Mouse (Mus musculus) adrenal gland, postnatal 10 days (tissue): ENCODE results near the gene Pla2g15. TPM values are rescaled to one million over a fixed set of nuclear protein-coding genes. Genes with fewer than 3 reads are reported as not detected.

Source experiments
- DNase-seq: peaks from one replicate; pipeline ENCODE4 v3.0.0; 2021; ENCODE audit warnings: mixed read lengths
- total RNA-seq, 2 experiments: library from RNA; stranded (reverse); gene quantifications; 2 replicates each; pipeline ENCODE4 v1.2.3; 2021

Pla2g15 gene
- total RNA-seq, 2 experiments from 2014 or later, result 17.6 to 21.4 TPM

- no peak for DNase-seq
Measured at GRCm38 (mm10) chr8:106134751-106135571, 15.2 kb upstream of the Pla2g15 start.

DNA sequence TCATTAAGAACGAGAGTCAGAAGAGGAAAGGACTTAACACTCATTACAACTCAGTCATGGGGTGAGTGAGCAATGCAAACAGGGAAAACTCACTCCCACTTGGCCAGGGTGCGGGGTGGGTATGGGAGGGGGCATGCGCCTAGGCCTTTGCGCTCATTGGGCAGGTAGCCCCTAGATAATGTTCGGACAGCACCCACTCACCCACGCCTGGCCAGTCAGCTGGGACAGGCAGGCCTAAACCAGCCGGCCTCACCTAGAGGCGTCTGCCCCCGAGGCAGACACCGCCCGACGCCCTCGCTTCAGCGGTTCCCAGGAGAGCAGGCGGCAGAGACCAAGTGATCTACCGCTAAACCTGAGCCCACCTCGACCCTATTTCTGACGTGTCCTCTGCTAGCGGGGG, 14.5 kb upstream of the Pla2g15 start:
- DNase-seq, result no peak

DNA sequence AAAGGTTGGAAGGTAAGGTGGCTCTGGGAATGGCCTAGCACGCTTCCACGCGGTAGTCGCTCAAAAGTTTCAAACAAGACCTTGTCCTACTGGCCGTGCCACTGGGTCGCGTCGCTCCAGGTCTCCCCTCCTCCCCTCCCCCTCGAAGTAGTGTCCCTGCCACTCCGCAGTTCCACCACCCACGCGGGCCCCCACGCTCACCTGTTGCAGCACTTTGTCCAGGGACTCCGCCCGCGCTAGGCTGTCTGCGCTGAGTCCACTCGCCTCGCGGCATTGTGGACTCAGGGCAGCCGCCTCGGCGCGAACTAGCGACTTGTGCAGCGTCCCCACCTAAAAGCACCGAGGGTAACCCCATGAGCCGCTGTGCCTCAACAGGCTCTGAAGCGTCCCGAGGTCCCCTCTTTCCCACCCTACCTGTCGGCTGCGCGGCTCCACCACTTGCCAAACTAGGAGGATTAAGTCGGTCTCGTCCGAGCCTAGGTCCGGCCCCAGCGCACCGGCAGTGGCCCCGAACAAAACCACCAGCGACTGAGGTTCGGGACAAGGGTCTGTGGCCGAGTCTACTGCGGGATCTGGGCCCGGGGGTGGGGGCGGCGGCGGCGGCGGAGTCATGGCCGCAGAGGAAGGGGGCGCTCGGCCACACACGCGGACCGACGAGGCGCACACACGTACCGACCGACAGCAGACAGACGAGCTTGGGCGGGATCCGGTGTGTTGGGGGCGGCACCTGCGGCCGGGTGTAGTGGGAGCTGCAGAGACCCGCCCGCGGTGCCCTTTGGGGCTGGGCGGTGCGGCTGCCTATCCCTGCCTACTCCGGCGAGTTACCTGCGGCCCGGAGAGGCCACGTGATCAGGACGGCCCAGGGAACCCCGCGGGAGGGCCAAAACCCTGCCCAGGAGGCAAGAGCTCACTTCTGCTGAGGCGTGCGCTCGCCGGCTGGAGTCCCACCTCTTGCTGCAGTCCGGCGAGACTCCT, 13.8 kb upstream of the Pla2g15 start, which contains the start of gene Esrp2:
Esrp2 (minus strand) TSS at position 819 of the 975 bp plus-strand sequence.
- peak; percentile 79 for DNase-seq

DNA sequence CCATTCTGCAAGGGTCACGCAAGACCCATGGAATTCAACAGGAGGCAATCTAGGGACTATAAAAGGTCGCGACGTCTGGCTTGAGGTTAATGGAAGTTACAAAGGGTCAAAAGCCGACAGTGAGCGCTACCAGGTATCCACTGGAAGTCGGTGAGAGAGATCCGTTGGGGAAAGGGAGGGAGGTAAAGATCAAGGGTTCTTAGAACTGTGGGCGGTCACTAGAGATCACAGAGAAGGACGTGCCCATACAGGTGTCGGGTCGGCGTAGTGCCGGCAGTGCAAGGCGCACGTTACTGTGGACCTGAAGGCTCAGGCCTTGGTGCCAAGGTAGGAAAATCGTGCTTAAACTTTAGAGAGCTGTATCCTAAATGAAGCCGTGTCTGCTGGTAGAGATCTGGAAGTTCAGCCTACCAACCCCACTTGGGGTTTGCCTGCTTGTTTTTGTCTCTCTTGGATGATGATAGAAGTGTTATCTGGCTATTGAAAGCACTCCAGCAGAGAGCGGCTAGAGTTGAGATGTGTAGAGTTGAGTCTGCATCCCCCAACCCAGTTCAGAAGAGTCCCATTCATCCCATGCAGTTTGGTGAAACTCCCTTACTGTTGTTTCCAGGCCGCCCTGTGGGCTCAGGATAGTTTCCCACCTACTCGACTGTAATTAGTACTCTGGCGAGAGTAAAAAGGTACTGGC, 12.8 kb upstream of the Pla2g15 start:
- DNase-seq, result no peak

- DNase-seq, result peak; percentile 84
Measured at GRCm38 (mm10) chr8:106137906-106138477, 12.2 kb upstream of the Pla2g15 start.

DNA sequence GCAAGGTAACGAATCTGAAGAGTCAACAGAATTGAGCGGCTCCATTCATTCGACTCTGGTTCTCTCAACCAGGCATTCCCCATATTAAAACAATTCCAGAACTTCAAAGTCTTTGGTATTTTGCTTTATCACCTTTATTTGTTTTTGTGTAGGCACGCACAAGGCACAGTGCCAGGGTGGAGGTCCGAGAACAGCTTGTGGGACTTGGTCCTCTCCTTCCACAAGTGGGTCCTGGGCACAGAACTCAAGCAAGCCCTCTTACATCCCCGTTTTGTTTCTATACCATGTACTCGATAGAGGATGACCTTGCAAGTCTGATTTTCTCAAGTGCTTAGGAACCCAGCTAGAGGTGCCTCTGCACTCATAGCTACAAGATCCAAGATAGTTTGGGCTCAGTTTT, 11.6 kb upstream of the Pla2g15 start:
- no peak for DNase-seq

GRCm38 (mm10) chr8:106140191-106140590, 10.0 kb upstream of the Pla2g15 start:
- no peak for DNase-seq

DNA sequence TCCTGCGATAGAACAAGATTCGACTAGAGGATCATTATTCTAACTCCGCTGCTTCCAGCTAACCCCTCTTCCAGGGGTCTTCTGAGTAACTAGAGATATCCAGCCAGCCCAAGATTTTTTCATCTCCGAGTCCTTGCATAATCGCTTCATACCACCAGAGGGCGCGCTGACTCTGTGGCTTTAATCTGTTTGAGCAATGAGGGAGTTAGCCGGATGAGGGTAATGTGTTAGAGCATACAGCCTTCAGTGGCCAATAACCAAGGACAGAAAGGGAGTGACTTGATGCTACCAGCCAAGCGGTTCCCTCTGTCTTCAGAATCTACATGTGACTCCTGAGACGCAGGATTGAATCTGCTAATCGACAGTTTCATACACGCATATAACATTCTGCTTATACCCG, 9.4 kb upstream of the Pla2g15 start:
- DNase-seq, result peak; percentile 90

DNA sequence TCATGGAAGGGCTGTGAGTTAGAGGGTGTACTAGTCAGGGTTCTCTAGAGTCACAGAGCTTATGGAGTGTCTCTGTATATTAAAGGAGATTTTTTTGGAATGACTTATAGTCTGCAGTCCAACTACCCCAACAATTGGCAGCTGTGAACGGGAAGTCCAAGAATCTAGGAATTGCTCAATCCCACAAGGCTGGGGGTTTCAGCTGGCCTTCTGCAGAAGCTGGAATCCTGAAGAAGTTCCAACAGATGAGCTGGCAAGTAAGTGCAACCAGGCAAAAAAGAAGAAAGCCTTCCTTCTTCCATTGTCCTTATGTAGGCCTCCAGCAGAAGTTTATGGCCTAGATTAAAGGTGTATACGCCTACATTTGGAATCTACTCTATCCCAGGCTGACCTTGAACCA, 4.9 kb upstream of the Pla2g15 start:
- no peak for DNase-seq

DNA sequence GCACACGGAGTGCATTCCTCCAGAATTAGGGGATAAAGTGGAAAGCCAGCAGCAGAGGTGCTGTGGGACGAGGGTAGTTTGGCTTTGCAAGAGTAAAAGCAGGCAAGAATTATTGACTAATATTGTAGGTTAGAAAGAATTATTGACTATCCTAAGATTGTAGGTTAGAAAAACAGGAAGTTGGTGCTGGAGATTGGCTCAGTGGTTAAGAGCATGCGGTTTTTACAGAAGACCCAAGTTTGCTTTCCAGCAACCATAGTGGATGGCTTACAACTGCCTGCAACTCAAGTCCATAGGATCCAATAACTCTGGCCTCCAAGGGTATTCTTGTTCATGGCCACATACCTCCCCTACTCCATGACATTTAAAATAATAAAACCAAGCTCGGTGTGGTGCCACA, 4.2 kb upstream of the Pla2g15 start:
- no peak for DNase-seq

DNA sequence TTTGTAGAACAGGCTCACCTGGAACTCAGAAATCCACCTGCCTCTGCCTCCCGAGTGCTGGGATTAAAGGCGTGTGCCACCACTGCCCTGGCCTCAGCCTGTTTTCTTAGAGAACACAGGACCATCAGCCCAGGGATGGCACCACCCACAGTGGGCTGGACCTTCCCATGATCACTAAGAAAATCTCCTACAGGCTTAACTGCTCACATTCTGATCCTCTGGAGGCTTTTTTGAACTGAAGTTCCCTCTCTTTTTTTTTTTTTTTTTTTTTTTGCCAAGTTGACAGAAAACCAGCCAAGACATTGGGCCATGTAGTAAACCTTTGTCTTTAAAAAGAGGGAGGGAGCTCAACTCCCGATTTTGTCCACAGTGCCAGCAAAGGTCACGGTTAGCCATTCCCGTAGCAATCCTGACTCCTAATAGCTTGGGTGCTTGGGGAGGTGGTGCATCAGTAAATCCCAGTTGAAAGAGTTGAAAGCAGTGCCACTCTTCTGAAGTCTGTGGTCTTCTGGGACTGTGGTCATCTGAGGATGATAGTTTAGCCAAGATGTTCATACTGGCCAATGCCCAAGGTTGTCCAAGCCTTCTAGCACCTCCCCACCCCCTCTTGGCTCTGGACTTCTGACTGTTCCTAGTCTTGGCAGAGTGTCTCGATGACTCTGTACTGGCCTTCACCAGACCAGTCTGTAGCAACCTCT, 2.2 kb upstream of the Pla2g15 start:
- peak; percentile 84 for DNase-seq

GRCm38 (mm10) chr8:106149025-106149424, 1.2 kb upstream of the Pla2g15 start:
- DNase-seq, result peak; percentile 63

DNA sequence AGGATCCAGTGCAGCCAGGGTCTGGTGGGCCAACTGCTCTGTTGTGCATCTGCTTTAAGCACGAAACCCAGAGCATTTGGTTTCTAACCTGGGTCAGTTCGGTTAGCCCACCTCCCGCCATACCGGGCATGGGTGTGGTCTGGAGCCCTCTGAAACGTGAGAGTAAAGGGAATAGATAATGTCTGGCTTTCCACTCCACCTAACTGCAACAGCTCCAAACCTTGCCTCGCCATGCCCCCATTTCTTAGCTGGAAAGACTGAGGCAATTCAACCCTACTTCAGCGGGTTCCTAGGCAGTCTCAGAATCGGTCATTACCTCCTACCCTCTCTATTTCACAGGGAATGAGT, 428 bp downstream of the Pla2g15 start:
- no peak for DNase-seq

GRCm38 (mm10) chr8:106151041-106151440, 842 bp downstream of the Pla2g15 start:
- DNase-seq, result no peak

DNA sequence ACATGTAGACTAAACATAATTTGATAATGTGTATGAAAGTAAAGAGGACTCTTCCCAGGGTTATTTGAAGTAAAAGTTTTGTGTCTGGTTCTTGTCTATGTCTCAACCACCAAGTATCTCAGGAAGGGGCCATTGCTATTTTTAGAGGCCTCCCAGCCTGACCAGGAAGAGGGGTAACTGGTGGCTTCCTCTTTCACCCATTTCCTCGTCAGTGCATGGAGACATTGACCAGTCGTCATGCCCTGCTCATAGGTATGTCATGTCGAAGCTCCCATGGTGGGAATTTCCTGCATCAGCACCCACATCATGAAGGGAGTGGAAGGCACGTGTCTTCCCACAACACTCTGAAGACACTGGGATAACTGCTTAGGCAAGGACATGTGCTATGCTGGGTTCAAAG, 2.7 kb downstream of the Pla2g15 start:
- no peak for DNase-seq

DNA sequence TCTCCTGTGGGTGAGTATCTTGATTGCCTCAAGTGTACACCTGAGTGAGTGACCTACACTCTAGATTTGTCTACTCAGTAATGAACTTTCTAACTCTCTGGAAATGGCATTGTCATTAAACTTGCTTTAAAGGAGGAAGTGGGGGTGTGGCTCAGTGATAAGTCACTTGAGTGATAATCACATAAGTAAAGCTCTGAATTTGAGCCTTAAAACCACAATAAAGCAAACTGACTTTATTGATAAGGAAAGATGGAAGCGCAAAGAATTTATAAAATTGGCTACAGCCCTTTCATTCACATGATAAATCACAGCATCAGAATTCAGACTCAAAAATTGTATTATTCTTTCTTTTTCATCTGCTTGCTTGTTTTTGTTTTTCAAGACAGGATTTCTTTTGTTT, 7.2 kb downstream of the Pla2g15 start:
- no peak for DNase-seq

- DNase-seq, result no peak
Measured at GRCm38 (mm10) chr8:106158381-106158780, 8.2 kb downstream of the Pla2g15 start.

DNA sequence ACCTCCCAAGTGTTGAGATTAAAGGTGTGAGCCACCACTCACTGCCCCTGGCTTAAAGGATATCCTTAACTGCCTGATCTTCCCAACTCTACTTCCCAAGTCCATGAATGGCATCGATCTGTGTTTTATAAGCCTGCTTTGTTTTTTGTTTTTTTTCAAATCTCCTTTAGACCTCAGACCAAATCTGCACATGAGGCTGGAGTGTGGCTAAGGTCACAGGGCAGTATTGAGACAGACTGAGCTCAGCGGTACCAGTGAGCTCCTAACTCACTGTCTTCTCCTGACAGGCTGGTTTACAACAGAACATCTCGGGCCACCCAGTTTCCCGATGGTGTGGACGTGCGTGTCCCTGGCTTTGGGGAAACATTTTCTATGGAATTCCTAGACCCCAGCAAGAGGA, 9.7 kb downstream of the Pla2g15 start:
- no peak for DNase-seq

- DNase-seq, result peak; percentile 51
Measured at GRCm38 (mm10) chr8:106163251-106163650, 13.1 kb downstream of the Pla2g15 start.

GRCm38 (mm10) chr8:106165460-106165859, 15.3 kb downstream of the Pla2g15 start:
- peak; percentile 83 for DNase-seq

GRCm38 (mm10) chr8:106168356-106169016, 18.3 kb downstream of the Pla2g15 start, which contains the start of gene Slc7a6:
Gene Slc7a6 (plus strand): TSS chr8:106168857.
- DNase-seq, result peak; percentile 91
